Mouse (Mus musculus): ENCODE data around the gene Sptbn1.

Sptbn1 gene

DNA sequence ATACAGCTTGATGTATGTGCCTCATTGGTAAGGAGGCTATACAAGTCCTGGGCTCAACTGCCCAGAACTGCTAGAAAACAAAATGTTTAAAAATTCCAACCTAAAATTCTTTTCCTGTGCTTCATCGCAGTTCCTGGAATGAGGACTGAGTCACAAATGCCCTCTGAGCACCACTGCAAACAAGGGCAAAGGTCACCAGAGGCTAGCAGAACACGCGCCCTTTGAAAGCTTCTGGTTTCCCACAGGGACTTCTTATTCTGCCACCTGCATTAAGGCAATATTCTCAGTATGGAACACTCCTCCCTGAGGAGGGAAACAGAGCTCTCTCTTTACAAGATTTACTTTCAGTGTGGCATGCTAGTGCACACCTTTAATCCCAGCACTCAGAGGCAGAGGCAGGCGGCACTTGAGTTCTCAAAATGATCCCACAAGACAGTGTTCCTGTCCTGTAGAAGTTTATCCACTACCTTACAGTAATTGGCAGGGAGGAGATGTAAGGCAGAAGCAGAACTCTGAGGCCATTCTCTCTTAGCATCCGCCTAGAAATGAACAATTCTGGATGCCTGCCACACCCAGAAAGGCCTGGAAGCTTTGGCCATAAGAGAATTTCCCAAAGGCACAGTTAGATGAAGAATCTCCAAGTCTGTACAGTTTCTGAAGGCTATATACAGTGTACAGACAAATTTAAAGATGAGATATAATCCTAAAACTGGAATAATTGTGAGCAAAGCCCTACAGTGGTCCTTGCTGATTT lies 56.1 kb downstream of the Sptbn1 start:
- DNase-seq (ENCODE audit: low spot score in 2 of 2): no peak

DNA sequence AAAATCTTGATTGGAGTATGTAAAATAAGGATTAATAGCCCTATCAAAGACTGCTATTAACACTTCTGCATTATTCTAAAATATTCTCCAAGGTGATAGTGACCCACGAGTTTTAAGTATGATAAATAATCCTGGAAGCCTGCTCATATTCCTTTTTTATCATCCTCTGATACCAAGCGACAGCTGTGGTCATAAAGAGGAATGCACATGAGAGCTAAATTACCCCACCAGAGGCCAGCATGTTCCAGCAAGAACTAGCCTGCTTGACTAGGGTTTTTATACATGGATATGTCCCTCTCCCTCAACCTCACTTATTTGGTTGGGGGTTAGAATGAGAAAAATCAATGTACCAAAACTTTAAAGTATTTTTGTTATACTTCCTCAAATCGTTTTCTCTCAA lies 56.8 kb downstream of the Sptbn1 start:
- no peak for DNase-seq (ENCODE audit: low spot score in 2 of 2)

DNA sequence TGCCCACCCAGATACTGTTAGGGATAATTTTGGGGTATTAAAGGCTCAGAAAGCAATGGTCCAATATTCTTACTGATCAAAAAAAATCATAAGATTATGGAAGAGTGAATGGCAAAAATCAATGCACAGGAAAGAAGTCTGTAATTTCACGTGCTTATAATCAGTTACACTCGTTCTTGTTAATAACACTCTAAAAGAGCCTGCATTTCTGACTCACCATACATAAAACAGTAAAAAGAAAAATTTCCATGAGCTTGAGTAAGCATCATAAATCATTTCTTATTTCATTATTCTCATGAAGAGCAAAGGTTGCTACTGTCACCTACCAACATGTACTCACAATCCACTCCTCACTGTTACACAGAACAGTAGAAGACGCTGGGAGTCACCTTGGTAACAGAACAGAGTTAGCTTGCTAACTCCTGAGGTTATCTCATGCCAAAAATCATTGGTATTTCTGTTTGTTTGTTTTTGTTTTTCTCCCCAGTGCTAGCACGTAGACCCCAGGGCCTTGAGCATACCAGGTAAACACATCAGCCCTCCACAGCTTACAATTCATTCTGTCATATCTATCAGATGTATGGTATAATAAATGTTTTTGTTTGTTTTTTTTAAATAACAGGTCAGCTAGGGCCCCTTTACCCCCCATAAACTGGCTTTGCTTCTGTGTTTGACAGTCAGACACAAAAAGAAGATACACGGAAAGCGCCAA lies 57.7 kb downstream of the Sptbn1 start:
- DNase-seq (ENCODE audit: low spot score in 2 of 2): no peak

GRCm38 (mm10) chr11:30209495-30209894 lies 58.5 kb downstream of the Sptbn1 start:
- no peak for DNase-seq (ENCODE audit: low spot score in 2 of 2)

GRCm38 (mm10) chr11:30204398-30204797 lies 63.6 kb downstream of the Sptbn1 start:
- DNase-seq (ENCODE audit: low spot score in 2 of 2): no peak

- DNase-seq (ENCODE audit: low spot score in 2 of 2): no peak
These were observed 67.6 kb downstream of the Sptbn1 start for GRCm38 (mm10) chr11:30200391-30200790.

GRCm38 (mm10) chr11:30198091-30198675 lies 69.8 kb downstream of the Sptbn1 start:
- no peak for DNase-seq (ENCODE audit: low spot score in 2 of 2)

- no peak for DNase-seq (ENCODE audit: low spot score in 2 of 2)
These were observed 70.3 kb downstream of the Sptbn1 start for GRCm38 (mm10) chr11:30197564-30198090.

- DNase-seq (ENCODE audit: low spot score in 2 of 2): no peak
These were observed 71.5 kb downstream of the Sptbn1 start for GRCm38 (mm10) chr11:30196368-30197070.

GRCm38 (mm10) chr11:30195756-30196155 lies 72.2 kb downstream of the Sptbn1 start:
- no peak for DNase-seq (ENCODE audit: low spot score in 2 of 2)

DNA sequence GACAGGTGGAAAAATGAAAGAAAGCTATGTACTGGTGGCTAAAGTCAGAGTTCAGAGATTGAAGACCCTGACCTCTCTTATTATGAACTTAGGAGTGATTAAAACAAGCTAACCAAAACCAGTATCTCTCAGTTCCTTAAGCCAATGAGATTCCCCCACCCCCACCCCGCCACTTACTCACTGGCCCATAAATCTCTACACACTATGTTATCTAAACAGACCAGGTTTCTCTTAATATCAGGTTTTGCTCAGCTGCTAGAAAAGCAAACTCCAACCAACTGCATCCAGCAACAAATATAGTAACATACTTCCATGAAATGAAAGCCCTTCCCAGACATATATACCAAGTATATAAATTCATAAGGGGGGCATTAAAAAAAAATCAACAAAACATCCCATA lies 73.2 kb downstream of the Sptbn1 start:
- no peak for DNase-seq (ENCODE audit: low spot score in 2 of 2)

DNA sequence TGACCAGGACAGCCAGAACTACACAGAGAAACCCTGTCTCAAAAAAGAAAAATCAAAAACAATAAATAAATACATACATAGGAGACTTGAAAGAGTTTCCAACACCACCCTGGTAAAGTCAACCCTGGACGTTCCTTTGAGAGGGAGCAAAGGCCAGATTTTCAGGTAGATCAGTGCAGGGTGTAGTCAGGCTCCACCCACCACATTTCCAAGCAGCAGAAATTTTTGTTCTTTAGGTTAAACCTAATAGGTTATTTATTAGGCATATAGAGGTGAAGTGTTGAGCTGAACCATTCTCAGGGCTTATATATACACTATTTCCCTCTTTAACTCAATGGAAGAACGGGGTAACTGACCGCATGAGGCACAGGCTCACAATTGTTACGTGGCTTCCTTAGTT lies 77.0 kb downstream of the Sptbn1 start:
- no peak for DNase-seq (ENCODE audit: low spot score in 2 of 2)

GRCm38 (mm10) chr11:30190119-30190518 lies 77.9 kb downstream of the Sptbn1 start:
- no peak for DNase-seq (ENCODE audit: low spot score in 2 of 2)

GRCm38 (mm10) chr11:30186902-30187470 lies 81.0 kb downstream of the Sptbn1 start:
- no peak for DNase-seq (ENCODE audit: low spot score in 2 of 2)

- no peak for DNase-seq (ENCODE audit: low spot score in 2 of 2)
These were observed 83.4 kb downstream of the Sptbn1 start for GRCm38 (mm10) chr11:30184527-30184926.

- DNase-seq (ENCODE audit: low spot score in 2 of 2): no peak
These were observed 85.1 kb downstream of the Sptbn1 start for GRCm38 (mm10) chr11:30182716-30183411.

DNA sequence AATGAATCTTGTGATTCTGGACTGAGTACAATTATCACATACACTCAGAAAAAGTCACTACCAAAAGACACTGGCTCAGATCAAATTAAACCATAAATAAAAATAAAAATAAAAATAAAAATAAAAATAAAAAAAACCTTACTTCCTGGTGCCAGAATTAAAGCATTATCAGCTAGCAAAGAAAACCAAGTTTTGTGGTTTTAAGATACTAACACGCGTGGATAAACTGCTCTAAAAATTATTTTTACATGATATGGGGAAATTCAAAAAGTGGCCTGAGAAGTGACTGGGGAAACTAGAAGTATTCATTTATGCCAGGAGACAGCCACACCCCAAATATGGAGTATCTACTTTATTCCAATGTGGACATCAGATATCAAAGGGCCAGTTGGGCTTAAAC lies 89.8 kb downstream of the Sptbn1 start:
- no peak for DNase-seq (ENCODE audit: low spot score in 2 of 2)

DNA sequence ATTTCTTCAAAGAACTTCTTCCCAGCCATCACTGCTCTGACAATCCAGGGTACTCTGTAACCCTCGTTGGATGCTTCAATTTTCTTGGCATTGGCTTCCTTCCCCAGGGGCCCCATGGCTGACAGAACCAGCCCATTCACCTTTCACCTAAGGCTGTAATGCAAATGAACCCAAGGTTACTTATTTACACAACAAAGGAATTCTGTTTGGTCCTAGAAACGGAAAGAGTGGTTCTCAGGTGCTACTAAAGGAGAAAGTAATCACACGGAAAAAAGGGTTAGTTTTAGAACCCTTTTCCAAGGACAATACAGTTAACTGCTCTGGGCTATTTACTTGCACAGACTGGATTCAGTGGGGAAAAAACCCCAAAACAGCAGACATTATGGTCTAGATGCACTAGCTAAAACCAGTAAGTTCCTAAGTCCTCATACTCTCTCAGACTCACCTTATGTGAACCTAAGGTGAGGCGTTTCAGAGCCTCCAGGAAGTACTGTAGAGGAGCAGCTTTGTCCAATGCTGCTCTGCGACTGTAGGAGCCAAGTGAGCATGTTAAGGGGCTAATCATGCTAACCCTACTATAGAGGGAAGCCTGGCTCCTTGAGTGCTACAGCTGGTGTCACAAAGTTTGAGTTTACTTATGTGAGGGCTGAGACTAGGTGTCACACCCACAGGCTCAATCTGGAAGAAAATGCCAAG lies 90.7 kb downstream of the Sptbn1 start:
- DNase-seq (ENCODE audit: low spot score in 2 of 2): no peak

GRCm38 (mm10) chr11:30176111-30176510 lies 91.9 kb downstream of the Sptbn1 start:
- DNase-seq (ENCODE audit: low spot score in 2 of 2): no peak

DNA sequence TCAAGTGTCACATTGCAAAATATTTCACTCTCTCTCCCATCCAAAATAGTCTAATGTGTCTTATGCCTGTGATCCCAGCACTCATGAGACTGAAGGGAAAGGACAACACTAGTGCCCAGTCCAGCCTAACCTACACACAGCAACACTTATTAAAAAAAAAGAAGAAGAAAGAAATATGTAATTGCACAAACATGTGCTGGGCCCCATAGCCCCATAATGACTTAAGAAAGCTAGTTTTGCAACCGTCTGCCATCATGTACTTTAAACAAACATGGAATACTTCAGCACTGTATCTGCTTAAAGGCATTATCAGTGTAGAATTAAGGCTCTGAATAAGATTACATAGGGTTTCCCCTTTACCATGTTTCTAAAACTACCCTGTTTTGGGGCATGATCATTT lies 92.4 kb downstream of the Sptbn1 start:
- DNase-seq (ENCODE audit: low spot score in 2 of 2): no peak
